Mouse (Mus musculus) stomach, postnatal 0 days (tissue): ENCODE measurements at regions not wholly inside any gene's neighbourhood (a gene's known extent, or its start where the extent isn't known, plus 50 kb on each side); places are given as distances from the start of the nearest gene placed in this dataset.

ENCODE experiments used
- CTCF ChIP-seq: IDR thresholded peaks from 2 replicates; pipeline ENCODE4 v1.5.1; 2016; ENCODE audit warnings: antibody characterized with exemption, low read depth, mild to moderate bottlenecking, moderate library complexity
- EP300 ChIP-seq: optimal IDR thresholded peaks from 2 replicates; pipeline ENCODE3; 2016; ENCODE audit warnings: antibody characterized with exemption

DNA sequence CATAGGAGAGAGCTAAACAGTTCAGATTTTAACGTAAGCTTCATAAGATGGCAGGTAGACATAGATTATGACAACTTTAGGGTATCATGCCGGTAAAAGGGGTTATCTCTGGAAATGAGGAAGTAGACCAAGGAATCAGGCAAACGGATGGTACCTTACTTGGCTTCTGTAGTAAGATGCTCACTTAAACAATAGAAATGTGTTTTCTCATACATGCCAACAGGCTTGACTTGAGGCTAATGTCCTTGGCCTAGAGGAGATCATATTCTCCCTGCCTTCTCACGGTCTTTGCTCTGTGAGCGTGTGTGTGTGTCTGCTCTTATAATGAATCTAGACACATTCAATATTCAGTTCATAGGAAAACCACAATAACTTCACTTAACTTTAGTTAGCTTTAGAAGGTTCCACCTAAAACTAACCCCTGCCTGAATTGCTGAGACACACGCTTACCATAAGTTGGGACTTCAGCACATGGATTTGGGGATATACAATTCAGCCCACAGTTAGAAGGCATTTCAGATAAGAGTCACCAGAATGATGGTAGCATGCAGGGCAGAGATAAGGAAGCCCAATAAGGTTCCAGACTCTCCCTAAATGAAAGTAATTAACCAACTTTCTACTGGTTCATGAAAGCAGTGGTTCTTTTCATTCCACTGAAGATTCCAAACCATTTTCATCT lies 63.8 kb upstream of the Tank start:
- no peak for TF ChIP-seq CTCF
- no peak for TF ChIP-seq EP300
